Mouse (Mus musculus): ENCODE measurements around the gene Znhit2. TPM values are rescaled to one million over a fixed set of nuclear protein-coding genes. Genes with fewer than 3 reads are reported as not detected.

The Znhit2 gene
- polyA plus RNA-seq, 1 experiment from 2014 or later = 34.7 TPM

- H3K36me3 ChIP-seq = peaks cover 57% of the 10 kb centered on the region
Measured at GRCm38 (mm10) chr19:6048681-6049410, 12.1 kb upstream of the Znhit2 start.

GRCm38 (mm10) chr19:6052516-6052915 lies 8.5 kb upstream of the Znhit2 start:
- Histone ChIP-seq H3K36me3 (peaks cover 77% of the 10 kb centered on the region), H3K4me3 (no peak overlapping the region)
- ATAC-seq (ENCODE audit: low FRiP score) = no peak

More at GRCm38 (mm10) chr19:6048681-6049410, 12.1 kb upstream of the Znhit2 start:
- Histone ChIP-seq H3K4me3 (no peak overlapping the region), H3K9ac (0 out of 2 replicates have a peak overlapping the region, but pooled peaks have one; percentile 91), H3K9me3 (no peaks in the 10 kb centered on the region), H3K4me2 (no peak overlapping the region), H3K4me1 (replicated peaks) (peaks cover 32% of the 10 kb centered on the region), H3K27me3 (no peaks in the 10 kb centered on the region), H3K27ac (no peak overlapping the region)
- WGBS = 92% methylated on average over 11 of the region's 11 CpGs
- ATAC-seq (ENCODE audit: low FRiP score) = no peak

GRCm38 (mm10) chr19:6054296-6054695 lies 6.7 kb upstream of the Znhit2 start:
- peaks cover 70% of the 10 kb centered on the region for H3K36me3 ChIP-seq
- H3K9me3 ChIP-seq = no peaks in the 10 kb centered on the region
- WGBS = 91% methylated on average over 5 of the region's 5 CpGs
- H3K4me1 ChIP-seq (replicated peaks) = peaks cover 24% of the 10 kb centered on the region
- H3K9ac ChIP-seq = no peak overlapping the region
- no peak for ATAC-seq (ENCODE audit: low FRiP score)
- H3K27me3 ChIP-seq = no peaks in the 10 kb centered on the region
- no peak overlapping the region for H3K27ac ChIP-seq
- H3K4me2 ChIP-seq = no peak overlapping the region
- H3K4me3 ChIP-seq = no peak overlapping the region

More at GRCm38 (mm10) chr19:6052516-6052915, 8.5 kb upstream of the Znhit2 start:
- no peak overlapping the region for H3K27ac ChIP-seq
- WGBS = 85% methylated on average over 7 of the region's 7 CpGs
- no peaks in the 10 kb centered on the region for H3K27me3 ChIP-seq
- no peak overlapping the region for H3K4me2 ChIP-seq
- H3K9me3 ChIP-seq = no peaks in the 10 kb centered on the region
- H3K4me1 ChIP-seq (replicated peaks) = peaks cover 31% of the 10 kb centered on the region
- H3K9ac ChIP-seq = no peak overlapping the region

DNA sequence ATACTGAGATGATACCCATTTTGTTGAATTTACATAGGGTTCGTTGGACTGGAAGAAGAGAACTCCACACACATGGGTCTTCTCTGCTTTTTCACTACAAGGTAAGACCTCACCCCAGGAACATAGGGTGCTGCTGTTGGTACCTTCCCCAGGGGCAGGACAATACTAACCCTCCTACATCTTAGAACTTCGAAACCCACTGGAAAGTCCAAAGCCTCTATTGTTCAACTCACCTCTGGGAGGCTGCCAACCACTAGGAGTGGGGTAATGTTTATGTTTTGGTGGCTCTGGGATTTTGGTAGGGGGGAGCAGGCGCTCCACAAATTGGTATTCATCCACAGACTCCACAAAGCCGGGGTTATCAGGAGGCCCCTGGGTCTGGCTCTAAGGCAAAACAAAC lies 4.3 kb upstream of the Znhit2 start:
- WGBS = 66% methylated on average over 4 of the region's 4 CpGs
- H3K9me3 ChIP-seq = no peaks in the 10 kb centered on the region
- H3K4me3 ChIP-seq = peak overlapping the region; percentile 81
- no peak overlapping the region for H3K27ac ChIP-seq
- H3K4me2 ChIP-seq = peak overlapping the region; percentile 58
- peaks cover 51% of the 10 kb centered on the region for H3K36me3 ChIP-seq
- H3K9ac ChIP-seq = peak overlapping the region; percentile 96
- peaks cover 28% of the 10 kb centered on the region for H3K4me1 ChIP-seq (replicated peaks)
- no peaks in the 10 kb centered on the region for H3K27me3 ChIP-seq
- ATAC-seq (ENCODE audit: low FRiP score) = no peak

DNA sequence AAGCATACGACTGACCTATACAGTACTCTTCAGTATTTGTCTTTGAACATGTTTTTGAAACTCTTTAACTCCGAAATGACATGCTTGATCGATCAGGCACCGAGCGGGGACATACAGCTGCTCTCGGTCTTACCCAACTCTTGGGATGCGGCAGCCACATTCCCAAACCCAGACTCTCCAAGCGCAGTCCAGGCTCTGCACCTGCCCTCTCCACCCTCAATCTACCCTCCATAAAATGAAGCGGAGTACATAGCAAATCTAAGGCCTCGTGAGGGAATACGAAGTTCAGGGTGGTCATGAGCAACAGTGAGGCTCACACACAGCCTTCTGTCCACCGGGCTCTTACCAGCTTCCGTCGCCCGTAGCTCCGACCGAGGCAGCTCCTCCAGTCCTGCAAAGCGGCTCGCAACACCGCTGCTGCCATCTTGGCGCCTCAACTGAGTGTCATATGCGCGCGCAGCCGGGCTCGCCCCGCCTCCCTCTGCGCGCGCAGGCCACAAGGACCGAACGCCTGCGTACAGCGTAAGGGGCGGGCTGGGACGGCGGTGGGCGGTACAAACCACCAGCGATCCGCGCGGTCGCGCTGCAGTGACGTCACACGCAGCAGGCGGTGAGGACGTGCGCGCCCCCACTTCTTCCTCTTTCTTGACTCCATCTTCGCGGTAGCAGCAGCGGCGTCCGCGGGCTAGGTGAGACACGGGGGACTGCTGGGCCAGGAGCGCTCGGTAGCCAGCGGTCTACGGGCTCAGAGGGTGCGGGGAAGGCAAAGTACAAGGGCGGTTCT lies 3.5 kb upstream of the Znhit2 start, which contains the start of the genes Mrpl49 and Fau:
Mrpl49 (minus strand) TSS at position 473 of the 784 bp plus-strand sequence.
Fau (plus strand) TSS at position 532 of the 784 bp plus-strand sequence.
- no peaks in the 10 kb centered on the region for H3K27me3 ChIP-seq
- WGBS = under 1% methylated on average over 63 of the region's 63 CpGs

GRCm38 (mm10) chr19:6058513-6058912 lies 2.5 kb upstream of the Znhit2 start:
- Histone ChIP-seq H3K9ac (peak overlapping the region; percentile 96), H3K36me3 (peaks cover 33% of the 10 kb centered on the region), H3K4me1 (replicated peaks) (peaks cover 46% of the 10 kb centered on the region), H3K9me3 (no peaks in the 10 kb centered on the region), H3K4me2 (peak overlapping the region; percentile 89), H3K27ac (peak overlapping the region; percentile 88; the same call in 1 of the 2 replicates), H3K27me3 (no peaks in the 10 kb centered on the region), H3K4me3 (peak overlapping the region; percentile 81)
- WGBS = 39% methylated on average over 5 of the region's 5 CpGs
- no peak for ATAC-seq (ENCODE audit: low FRiP score)

More for the DNA sequence above, 3.5 kb upstream of the Znhit2 start, which contains the start of the genes Mrpl49 and Fau:
- ATAC-seq (ENCODE audit: low FRiP score) = peak; percentile 90
- peak within 1 kb of the TSS; percentile 89 for H3K4me2 ChIP-seq
- peak within 1 kb of the TSS; percentile 96 for H3K9ac ChIP-seq
- peak within 1 kb of the TSS; percentile 81 for H3K4me3 ChIP-seq
- peak within 1 kb of the TSS; percentile 88 for H3K27ac ChIP-seq
- no peaks in the 10 kb centered on the region for H3K9me3 ChIP-seq
- H3K4me1 ChIP-seq (replicated peaks) = peaks cover 36% of the 10 kb centered on the region
- H3K36me3 ChIP-seq = peaks cover 43% of the 10 kb centered on the region

DNA sequence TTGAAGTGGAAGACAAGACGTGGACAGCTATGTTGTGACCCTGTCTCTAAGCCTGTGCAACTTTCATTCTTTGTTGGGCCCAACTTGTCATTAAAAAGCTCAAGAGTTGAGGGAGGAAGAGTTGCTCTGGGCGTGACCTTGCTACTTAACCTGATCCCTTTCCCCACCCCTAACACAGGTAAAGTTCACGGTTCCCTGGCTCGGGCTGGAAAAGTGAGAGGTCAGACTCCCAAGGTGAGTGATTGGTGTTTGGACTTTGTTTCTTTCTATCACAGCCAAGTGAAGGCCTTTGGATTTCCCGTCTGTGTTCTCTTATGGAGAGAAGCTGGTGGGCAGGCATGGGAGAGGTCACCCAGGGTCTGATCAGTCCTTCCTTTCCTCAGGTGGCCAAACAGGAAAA lies 2.0 kb upstream of the Znhit2 start:
- Histone ChIP-seq H3K27me3 (no peaks in the 10 kb centered on the region), H3K9me3 (no peaks in the 10 kb centered on the region), H3K9ac (peak overlapping the region; percentile 96), H3K27ac (no peak overlapping the region), H3K36me3 (peaks cover 29% of the 10 kb centered on the region), H3K4me1 (replicated peaks) (peaks cover 51% of the 10 kb centered on the region), H3K4me2 (peak overlapping the region; percentile 89), H3K4me3 (peak overlapping the region; percentile 81)
- ATAC-seq (ENCODE audit: low FRiP score) = no peak
- 87% methylated on average over 5 of the region's 5 CpGs for WGBS

- H3K4me3 ChIP-seq = peak overlapping the region; percentile 82
- peaks cover 59% of the 10 kb centered on the region for H3K4me1 ChIP-seq (replicated peaks)
- WGBS = 1% methylated on average over 44 of the region's 44 CpGs
- H3K36me3 ChIP-seq = peaks cover 10% of the 10 kb centered on the region; the same call in 1 of the 2 replicates
- H3K27ac ChIP-seq = peak overlapping the region; percentile 94
- H3K9me3 ChIP-seq = no peaks in the 10 kb centered on the region
- H3K9ac ChIP-seq = peak overlapping the region; percentile 93
- ATAC-seq (ENCODE audit: low FRiP score) = no peak
- peak overlapping the region; percentile 100 for H3K4me2 ChIP-seq
- H3K27me3 ChIP-seq = no peaks in the 10 kb centered on the region
Measured at GRCm38 (mm10) chr19:6061641-6062302, 780 bp downstream of the Znhit2 start.

- Histone ChIP-seq H3K9me3 (no peaks in the 10 kb centered on the region), H3K9ac (peak overlapping the region; percentile 93), H3K27ac (peak overlapping the region; percentile 94), H3K4me1 (replicated peaks) (peaks cover 60% of the 10 kb centered on the region), H3K36me3 (peaks cover 10% of the 10 kb centered on the region; the same call in 1 of the 2 replicates), H3K4me2 (peak overlapping the region; percentile 100), H3K27me3 (no peaks in the 10 kb centered on the region), H3K4me3 (peak overlapping the region; percentile 82)
- ATAC-seq (ENCODE audit: low FRiP score) = no peak
- WGBS = 70% methylated on average over 5 of the region's 5 CpGs
Measured at GRCm38 (mm10) chr19:6062418-6062817, 1.4 kb downstream of the Znhit2 start.

DNA sequence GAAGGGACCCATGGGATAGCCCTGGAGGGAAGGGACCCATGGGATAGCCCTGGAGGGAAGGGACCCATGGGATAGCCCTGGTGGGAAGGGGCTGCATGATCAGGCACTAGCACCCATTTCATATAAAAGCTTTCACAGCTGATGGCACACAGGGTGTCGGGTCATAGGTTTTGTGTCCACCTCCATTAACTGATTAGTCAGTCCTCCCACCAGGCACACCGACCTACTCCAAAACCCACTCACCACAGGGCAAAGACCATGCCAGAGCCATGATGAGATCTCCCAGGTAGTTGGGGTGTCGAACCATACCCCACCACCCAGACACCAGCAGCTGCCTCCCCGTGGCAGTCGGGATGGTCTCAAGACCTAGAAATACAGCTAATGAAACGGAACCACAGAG lies 2.1 kb downstream of the Znhit2 start:
- H3K27ac ChIP-seq = no peak overlapping the region
- 95% methylated on average over 6 of the region's 6 CpGs for WGBS
- no peak overlapping the region for H3K4me2 ChIP-seq
- H3K9ac ChIP-seq = peak overlapping the region; percentile 93; the same call in 1 of the 2 replicates
- peaks cover 10% of the 10 kb centered on the region; the same call in 1 of the 2 replicates for H3K36me3 ChIP-seq
- 0 out of 2 replicates have a peak overlapping the region, but pooled peaks have one; percentile 82 for H3K4me3 ChIP-seq
- ATAC-seq (ENCODE audit: low FRiP score) = no peak
- peaks cover 66% of the 10 kb centered on the region for H3K4me1 ChIP-seq (replicated peaks)
- no peaks in the 10 kb centered on the region for H3K9me3 ChIP-seq
- no peaks in the 10 kb centered on the region for H3K27me3 ChIP-seq

GRCm38 (mm10) chr19:6066571-6066970 lies 5.6 kb downstream of the Znhit2 start:
- Histone ChIP-seq H3K4me2 (peak overlapping the region; percentile 92), H3K9me3 (no peaks in the 10 kb centered on the region), H3K4me1 (replicated peaks) (peaks cover 56% of the 10 kb centered on the region), H3K36me3 (peaks cover 32% of the 10 kb centered on the region), H3K4me3 (peak overlapping the region; percentile 60), H3K9ac (peak overlapping the region; percentile 87), H3K27me3 (no peaks in the 10 kb centered on the region), H3K27ac (peak overlapping the region; percentile 93)
- ATAC-seq (ENCODE audit: low FRiP score) = peak; percentile 19
- WGBS = 31% methylated on average over 5 of the region's 5 CpGs
